Comparison of ENCODE assay signal across 10 mouse cellular contexts in genomic region chr2:178265454-178265853, GRCm38 (mm10).
DNase-seq lines count a peak whose midpoint lies in the region; ATAC-seq lines count a peak whose summit lies in the region.
"Had no signal": no experiment of that assay in that cellular context is flagged by ENCODE, and none has a peak within 500 bp of the region (broad histone marks: within the 10 kb centered on the region; RNA-seq: fewer than 3 reads in every experiment).

No protein-coding gene starts in this region.

- H3K9ac ChIP-seq in hindbrain, embryonic 12.5 days: no peak overlapping the region
- no peak overlapping the region for H3K9ac ChIP-seq in neural tube, embryonic 15.5 days (replicated peaks)
- H3K9ac ChIP-seq: forebrain, embryonic 12.5 days had no signal

- no peaks in the 10 kb centered on the region for H3K36me3 ChIP-seq in hindbrain, embryonic 12.5 days
- peaks cover 12% of the 10 kb centered on the region; the same call in 1 of the 2 replicates for H3K36me3 ChIP-seq in neural tube, embryonic 15.5 days
- H3K36me3 ChIP-seq: forebrain, embryonic 12.5 days had no signal

- H3K9me3 ChIP-seq in hindbrain, embryonic 12.5 days (replicated peaks): no peaks in the 10 kb centered on the region
- H3K9me3 ChIP-seq in neural tube, embryonic 15.5 days (replicated peaks): no peaks in the 10 kb centered on the region
- H3K9me3 ChIP-seq: forebrain, embryonic 12.5 days had no signal

- H3K4me2 ChIP-seq in hindbrain, embryonic 12.5 days (replicated peaks): no peak overlapping the region
- H3K4me2 ChIP-seq in neural tube, embryonic 15.5 days: no peak overlapping the region
- H3K4me2 ChIP-seq: forebrain, embryonic 12.5 days had no signal

- peak; percentile 30; the same call in 1 of the 2 replicates for ATAC-seq in hindbrain, embryonic 12.5 days (ENCODE audit: low FRiP score)
- peak; percentile 32; the same call in 1 of the 2 replicates for ATAC-seq in neural tube, embryonic 15.5 days (ENCODE audit: low FRiP score)

- peaks cover 14% of the 10 kb centered on the region for H3K4me1 ChIP-seq in hindbrain, embryonic 12.5 days
- H3K4me1 ChIP-seq in neural tube, embryonic 15.5 days: peaks cover 9% of the 10 kb centered on the region; the same call in 1 of the 2 replicates

- WGBS in hindbrain, embryonic 12.5 days: 15% methylated on average over 2 of the region's 2 CpGs
- 16% methylated on average over 2 of the region's 2 CpGs for WGBS in neural tube, embryonic 15.5 days

- no peak overlapping the region for H3K4me3 ChIP-seq in hindbrain, embryonic 12.5 days
- no peak overlapping the region for H3K4me3 ChIP-seq in neural tube, embryonic 15.5 days (replicated peaks)
- H3K4me3 ChIP-seq: forebrain, embryonic 12.5 days had no signal

- H3K27ac ChIP-seq in hindbrain, embryonic 12.5 days: no peak overlapping the region
- no peak overlapping the region for H3K27ac ChIP-seq in neural tube, embryonic 15.5 days (replicated peaks)
- H3K27ac ChIP-seq: forebrain, embryonic 12.5 days; macrophage had no signal

- no peaks in the 10 kb centered on the region for H3K27me3 ChIP-seq in hindbrain, embryonic 12.5 days
- H3K27me3 ChIP-seq in neural tube, embryonic 15.5 days (replicated peaks): no peaks in the 10 kb centered on the region
- H3K27me3 ChIP-seq: forebrain, embryonic 12.5 days had no signal

- intact Hi-C loops in heart, postnatal 25 days (cut with DNase I): loop anchor here (2.0 kb wide), 1 partner anchor 163 kb away; no protein-coding TSS in a partner anchor

- DNase-seq in heart, adult 8-10 months (ENCODE audit: low spot score): peak; percentile 13
- no peak for DNase-seq in heart, postnatal 25 days (ENCODE audit: low spot score)
- peak; percentile 54 for DNase-seq in embryo, embryonic 10 days (ENCODE audit: low spot score)
- no peak for DNase-seq in liver
- no peak for DNase-seq in urinary bladder, postnatal 36 days (ENCODE audit: low spot score in 2 of 2)
- no peak for DNase-seq in lung, postnatal 36 days

Comparison
In these comparisons a context has a peak if more than half of its experiments do, and no peak if none do; other contexts are left out.
1. DNase-seq: peak in heart, adult 8-10 months (single experiment) and embryo, embryonic 10 days (single experiment); none in heart, postnatal 25 days (single experiment), liver (single experiment), urinary bladder, postnatal 36 days (0 of 2) and lung, postnatal 36 days (single experiment).